Mouse (Mus musculus) lung, postnatal 4 days (tissue): ENCODE data around the gene Asb17.
A peak's percentile ranks its signal among the peaks of the same experiment; 100 is the strongest.
"Not testable (repeated sequence)": the region's sequence is repeated elsewhere in the genome, so short reads cannot be mapped to it uniquely, and the experiment has no call there.

Experiments
- DNase-seq, 2 experiments: peaks; one replicate each; pipeline ENCODE4 v3.0.0; 2021

Gene Asb17

GRCm38 (mm10) chr3:153832654-153832945, 11.4 kb upstream of the Asb17 start:
- no peak for DNase-seq

- no peak for DNase-seq
These were observed 9.9 kb upstream of the Asb17 start for GRCm38 (mm10) chr3:153834071-153834470.

- peak; percentile 72 to 82 for DNase-seq
These were observed 8.4 kb upstream of the Asb17 start for GRCm38 (mm10) chr3:153835455-153836086.

- DNase-seq: no peak
These were observed 7.7 kb upstream of the Asb17 start for GRCm38 (mm10) chr3:153836316-153836715.

GRCm38 (mm10) chr3:153837593-153837992, 6.4 kb upstream of the Asb17 start:
- DNase-seq: no peak

GRCm38 (mm10) chr3:153844757-153845156, 748 bp downstream of the Asb17 start:
- no peak for DNase-seq

- no peak for DNase-seq
These were observed 1.5 kb downstream of the Asb17 start for GRCm38 (mm10) chr3:153845500-153845899.

GRCm38 (mm10) chr3:153846109-153846508, 2.1 kb downstream of the Asb17 start:
- no peak for DNase-seq

GRCm38 (mm10) chr3:153847207-153847733, 3.3 kb downstream of the Asb17 start:
- DNase-seq: no peak

GRCm38 (mm10) chr3:153849368-153850015, 5.5 kb downstream of the Asb17 start:
- DNase-seq: peak; percentile 37 to 58

GRCm38 (mm10) chr3:153850759-153851158, 6.8 kb downstream of the Asb17 start:
- no peak for DNase-seq

- no peak for DNase-seq
These were observed 8.3 kb downstream of the Asb17 start for GRCm38 (mm10) chr3:153852266-153852665.

GRCm38 (mm10) chr3:153858350-153859001, 14.5 kb downstream of the Asb17 start:
- no peak for DNase-seq

GRCm38 (mm10) chr3:153860392-153860791, 16.4 kb downstream of the Asb17 start:
- DNase-seq: not testable (repeated sequence)

GRCm38 (mm10) chr3:153863816-153864215, 19.8 kb downstream of the Asb17 start:
- no peak for DNase-seq

GRCm38 (mm10) chr3:153864636-153865429, 20.8 kb downstream of the Asb17 start:
- DNase-seq: no peak

GRCm38 (mm10) chr3:153867149-153868136, 23.4 kb downstream of the Asb17 start:
- no peak for DNase-seq

- no peak for DNase-seq
These were observed 27.4 kb downstream of the Asb17 start for GRCm38 (mm10) chr3:153871396-153871795.

- DNase-seq: no peak
These were observed 42.3 kb downstream of the Asb17 start for GRCm38 (mm10) chr3:153886296-153886695.

GRCm38 (mm10) chr3:153888141-153888540, 44.1 kb downstream of the Asb17 start:
- no peak for DNase-seq

- no peak for DNase-seq
These were observed 45.3 kb downstream of the Asb17 start for GRCm38 (mm10) chr3:153889188-153889781.

GRCm38 (mm10) chr3:153895454-153895853, 51.4 kb downstream of the Asb17 start:
- no peak for DNase-seq
